Mouse (Mus musculus) neural tube, embryonic 11.5 days (tissue): ENCODE data around the gene Cap1. TPM values are rescaled to one million over a fixed set of nuclear protein-coding genes. Genes with fewer than 3 reads are reported as not detected.

ENCODE experiments used
- ATAC-seq: fragments of 200-750 bp; cut with Nextera tagmentation; 2 replicates; pipeline ENCODE4 v1.8.0; 2017; ENCODE audit warnings: moderate number of reproducible peaks, mild to moderate bottlenecking, moderate TSS enrichment, moderate library complexity; ENCODE audit not compliant: insufficient read depth, low FRiP score, low TSS enrichment
- DNase-seq: peaks from one replicate; pipeline ENCODE4 v3.0.0-alpha.2; 2015; ENCODE audit warnings: low spot score
- H3K27ac ChIP-seq: fragments of 300-500 bp; sonication (generic); 2 replicates; pipeline ENCODE4 v1.5.1; 2014; ENCODE audit warnings: low read depth, mild to moderate bottlenecking, low read length
- H3K27me3 ChIP-seq: fragments of 300-500 bp; sonication (generic); 2 replicates; pipeline ENCODE4 v1.6.1; 2014; ENCODE audit warnings: mild to moderate bottlenecking, low read length, mixed read lengths; ENCODE audit not compliant: control insufficient read depth, insufficient read depth
- H3K36me3 ChIP-seq: fragments of 300-500 bp; sonication (generic); 2 replicates; pipeline ENCODE4 v1.6.1; 2014; ENCODE audit warnings: mild to moderate bottlenecking, low read length, moderate library complexity, mixed read lengths; ENCODE audit not compliant: control insufficient read depth, insufficient read depth
- H3K4me1 ChIP-seq: fragments of 300-500 bp; sonication (generic); 2 replicates; pipeline ENCODE4 v1.6.1; 2014; ENCODE audit warnings: low read length, mixed read lengths; ENCODE audit not compliant: control insufficient read depth, insufficient read depth
- H3K4me2 ChIP-seq: fragments of 300-500 bp; sonication (generic); 2 replicates; pipeline ENCODE4 v1.6.1; 2014; ENCODE audit warnings: low read depth, mild to moderate bottlenecking, moderate library complexity
- H3K4me3 ChIP-seq: fragments of 300-500 bp; sonication (generic); 2 replicates; pipeline ENCODE4 v1.5.1; 2014; ENCODE audit warnings: low read depth, low read length
- H3K9ac ChIP-seq: fragments of 300-500 bp; sonication (generic); 2 replicates; pipeline ENCODE4 v1.6.1; 2014; ENCODE audit warnings: mild to moderate bottlenecking, low read length
- H3K9me3 ChIP-seq: fragments of 300-500 bp; sonication (generic); 2 replicates; pipeline ENCODE4 v1.6.1; 2016; ENCODE audit warnings: low read length; ENCODE audit not compliant: control insufficient read depth
- WGBS: fragments of 180-500 bp; shearing (Covaris S2); extraction: QIAGEN DNeasy Blood & Tissue Kit; methylation state at CpG from one replicate; pipeline ENCODE4 v1.1.7; 2014; 5-methylcytosine and 5-hydroxymethylcytosine counted together
- polyA plus RNA-seq: library from polyadenylated mRNA; unstranded; fragments of >200 nt; fragmentation: Nextera tagmentation; extraction: Ambion mirVana; gene quantifications from 2 replicates; pipeline ENCODE4 v1.2.1, GENCODE M21; 2014

Gene Cap1
- polyA plus RNA-seq, 1 experiment from 2014 or later, result 73.6 TPM

DNA sequence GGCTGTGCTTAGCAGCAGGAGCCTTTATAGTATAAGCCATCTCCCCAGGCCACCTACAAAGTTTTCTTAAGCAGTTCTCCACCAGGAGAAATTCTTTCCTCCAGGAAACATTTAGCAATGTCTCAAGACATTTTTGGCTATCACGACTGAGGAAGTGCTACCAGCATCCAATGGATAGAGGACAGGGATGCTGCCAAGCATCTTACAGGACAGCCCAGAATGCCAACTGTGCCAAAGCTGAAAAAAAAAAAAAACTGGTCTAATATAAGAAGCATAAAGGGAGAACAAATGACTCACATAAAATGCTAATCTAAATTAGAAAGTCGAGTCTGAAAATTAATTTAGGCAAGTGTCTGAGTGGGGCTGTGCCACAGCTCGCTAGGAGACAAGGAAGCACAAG lies 3.3 kb downstream of the Cap1 start:
- H3K27ac ChIP-seq, result no peak overlapping the region
- peaks cover 7% of the 10 kb centered on the region; the same call in 1 of the 2 replicates for H3K4me1 ChIP-seq
- WGBS, result 84% methylated on average over 3 of the region's 3 CpGs

DNA sequence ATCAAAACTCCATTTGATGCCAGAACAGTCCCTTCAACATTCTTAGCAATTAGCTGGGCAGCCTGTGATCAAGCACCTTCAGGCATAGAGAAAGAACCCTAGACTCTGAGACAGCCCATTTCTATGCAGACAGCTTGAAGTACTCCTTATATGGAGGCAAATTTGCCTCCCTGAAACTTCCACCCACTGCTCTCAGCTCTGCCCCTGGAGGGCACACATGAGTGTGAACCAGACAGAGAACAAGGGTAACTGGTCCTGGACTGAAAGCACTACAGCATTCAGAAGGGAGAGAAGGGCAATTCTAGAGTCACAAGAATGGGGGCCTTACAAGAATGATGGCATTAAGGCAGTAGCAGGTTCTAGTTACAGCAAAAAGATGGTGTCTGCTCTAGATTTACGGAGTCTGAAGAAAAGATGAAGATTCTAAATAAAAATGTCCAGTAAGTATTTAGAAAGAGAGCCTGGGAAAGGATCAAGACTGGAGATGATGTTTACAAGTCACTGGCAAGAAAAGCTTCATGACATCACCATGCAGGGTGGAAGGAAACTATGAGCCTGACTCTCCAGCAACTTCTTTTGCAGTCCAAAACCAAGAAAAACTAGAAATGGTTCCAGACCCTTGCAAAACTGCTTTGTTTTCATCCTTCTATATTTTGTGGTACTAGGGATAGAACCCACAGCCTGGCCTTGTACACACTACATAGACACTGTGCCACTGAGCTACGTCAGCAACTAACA lies 7.4 kb downstream of the Cap1 start:
- Histone ChIP-seq H3K9me3 (no peaks in the 10 kb centered on the region), H3K9ac (no peak overlapping the region), H3K27me3 (no peaks in the 10 kb centered on the region), H3K36me3 (no peaks in the 10 kb centered on the region), H3K4me2 (no peak overlapping the region), H3K27ac (no peak overlapping the region), H3K4me3 (no peak overlapping the region), H3K4me1 (no peaks in the 10 kb centered on the region)
- DNase-seq, result no peak
- WGBS, result 94% methylated on average over 2 of the region's 2 CpGs
- ATAC-seq, result no peak

More for the DNA sequence above, 3.3 kb downstream of the Cap1 start:
- DNase-seq (no peak), ATAC-seq (no peak)
- no peaks in the 10 kb centered on the region for H3K9me3 ChIP-seq
- H3K27me3 ChIP-seq, result no peaks in the 10 kb centered on the region
- no peaks in the 10 kb centered on the region for H3K36me3 ChIP-seq
- no peak overlapping the region for H3K4me3 ChIP-seq
- H3K4me2 ChIP-seq, result no peak overlapping the region
- H3K9ac ChIP-seq, result no peak overlapping the region

DNA sequence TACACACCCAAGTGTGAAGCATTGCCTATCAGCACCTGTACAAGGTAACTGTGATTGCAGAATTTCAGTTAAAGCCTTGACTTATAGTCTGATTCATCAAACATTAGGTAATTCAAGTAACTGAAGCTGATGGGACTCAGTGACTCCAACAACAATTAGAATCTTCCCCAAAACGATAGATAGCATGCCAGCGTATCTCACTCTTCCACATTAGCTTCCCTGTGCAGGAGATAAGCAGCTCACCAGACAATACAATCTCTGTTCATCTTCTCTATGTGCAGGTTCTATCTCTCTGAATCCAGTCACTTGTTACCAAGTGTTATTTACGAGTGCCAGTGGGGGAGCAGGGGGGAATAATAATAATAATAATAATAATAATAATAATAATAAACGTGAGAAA lies 12.3 kb downstream of the Cap1 start:
- H3K9ac ChIP-seq, result no peak overlapping the region
- 89% methylated on average over 4 of the region's 4 CpGs for WGBS
- no peaks in the 10 kb centered on the region for H3K9me3 ChIP-seq
- 0 out of 2 replicates have a peak, but pooled peaks cover 3% of the 10 kb centered on the region for H3K36me3 ChIP-seq
- no peaks in the 10 kb centered on the region for H3K4me1 ChIP-seq
- H3K27me3 ChIP-seq, result no peaks in the 10 kb centered on the region
- no peak overlapping the region for H3K27ac ChIP-seq
- H3K4me3 ChIP-seq, result no peak overlapping the region
- ATAC-seq (no peak), DNase-seq (no peak)
- H3K4me2 ChIP-seq, result no peak overlapping the region

DNA sequence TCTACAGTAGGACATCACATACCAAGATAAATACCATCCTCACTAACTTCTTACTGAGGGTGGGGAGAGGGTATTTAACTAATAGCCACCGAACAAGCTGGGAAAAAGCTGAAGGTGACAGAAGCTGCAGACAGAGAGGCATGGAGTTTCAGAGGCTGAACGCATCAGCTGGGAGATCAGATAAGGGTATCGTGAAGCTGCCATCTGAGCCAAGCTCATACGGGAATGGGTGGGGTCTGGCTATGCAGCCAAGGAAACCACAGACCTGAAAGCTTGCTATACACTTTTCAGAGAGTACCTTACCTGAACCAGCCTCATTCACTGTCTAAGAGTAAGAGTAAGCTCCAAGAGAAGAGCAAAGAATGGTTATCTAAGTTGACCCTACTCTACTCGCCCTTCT lies 12.9 kb downstream of the Cap1 start:
- Histone ChIP-seq H3K4me3 (no peak overlapping the region), H3K4me1 (no peaks in the 10 kb centered on the region), H3K9me3 (no peaks in the 10 kb centered on the region), H3K4me2 (no peak overlapping the region), H3K36me3 (0 out of 2 replicates have a peak, but pooled peaks cover 3% of the 10 kb centered on the region), H3K9ac (no peak overlapping the region), H3K27ac (no peak overlapping the region), H3K27me3 (no peaks in the 10 kb centered on the region)
- ATAC-seq (no peak), DNase-seq (no peak)
- WGBS, result 84% methylated on average over 5 of the region's 5 CpGs

DNA sequence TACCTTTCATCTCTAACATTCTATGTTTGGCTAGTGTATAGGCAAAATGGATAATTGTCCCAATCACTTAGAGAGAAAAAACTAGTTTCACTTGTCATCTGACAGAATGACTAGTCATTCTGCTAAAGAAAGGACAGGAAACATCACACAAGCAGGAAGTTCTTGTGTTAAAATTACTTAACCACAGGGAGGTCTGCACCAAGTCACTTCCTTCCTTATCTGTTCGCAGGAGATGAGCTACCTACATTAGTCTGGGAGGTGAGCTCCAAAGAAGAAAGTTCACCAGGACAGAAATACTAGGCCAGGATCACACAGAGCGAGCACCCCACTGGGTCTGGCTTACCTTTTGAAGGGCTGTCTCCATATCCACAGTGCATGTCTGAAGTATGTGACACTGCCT lies 13.9 kb downstream of the Cap1 start:
- WGBS, result 87% methylated on average over 2 of the region's 2 CpGs
- no peak overlapping the region for H3K27ac ChIP-seq
- no peaks in the 10 kb centered on the region for H3K9me3 ChIP-seq
- H3K36me3 ChIP-seq, result 0 out of 2 replicates have a peak, but pooled peaks cover 3% of the 10 kb centered on the region
- DNase-seq, result no peak
- no peak overlapping the region for H3K4me3 ChIP-seq
- no peaks in the 10 kb centered on the region for H3K4me1 ChIP-seq
- H3K27me3 ChIP-seq, result no peaks in the 10 kb centered on the region
- H3K4me2 ChIP-seq, result no peak overlapping the region
- H3K9ac ChIP-seq, result no peak overlapping the region
- ATAC-seq, result no peak

DNA sequence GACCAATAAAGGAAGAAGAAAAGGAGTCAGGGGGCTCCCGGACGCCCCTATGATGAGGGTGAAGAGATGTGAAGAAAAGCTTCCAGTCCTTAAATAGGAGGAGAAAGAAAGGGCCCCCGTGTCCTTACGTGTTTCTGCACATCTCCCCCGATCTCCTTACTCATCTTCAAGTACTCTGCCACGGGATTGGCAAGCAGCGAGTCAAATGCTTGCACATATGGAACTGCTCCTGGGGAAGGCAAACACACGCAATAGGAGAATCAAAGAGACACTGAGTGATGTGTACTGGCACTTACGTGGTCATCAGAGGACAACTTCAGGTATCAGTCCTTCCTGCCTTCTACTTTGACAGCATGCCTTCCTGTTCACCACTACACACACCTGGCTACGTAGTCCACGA lies 14.6 kb downstream of the Cap1 start:
- DNase-seq (no peak), ATAC-seq (no peak)
- Histone ChIP-seq H3K4me3 (no peak overlapping the region), H3K27ac (no peak overlapping the region), H3K4me2 (no peak overlapping the region), H3K9me3 (no peaks in the 10 kb centered on the region), H3K9ac (no peak overlapping the region), H3K4me1 (no peaks in the 10 kb centered on the region), H3K27me3 (no peaks in the 10 kb centered on the region), H3K36me3 (0 out of 2 replicates have a peak, but pooled peaks cover 3% of the 10 kb centered on the region)
- 91% methylated on average over 11 of the region's 11 CpGs for WGBS

DNA sequence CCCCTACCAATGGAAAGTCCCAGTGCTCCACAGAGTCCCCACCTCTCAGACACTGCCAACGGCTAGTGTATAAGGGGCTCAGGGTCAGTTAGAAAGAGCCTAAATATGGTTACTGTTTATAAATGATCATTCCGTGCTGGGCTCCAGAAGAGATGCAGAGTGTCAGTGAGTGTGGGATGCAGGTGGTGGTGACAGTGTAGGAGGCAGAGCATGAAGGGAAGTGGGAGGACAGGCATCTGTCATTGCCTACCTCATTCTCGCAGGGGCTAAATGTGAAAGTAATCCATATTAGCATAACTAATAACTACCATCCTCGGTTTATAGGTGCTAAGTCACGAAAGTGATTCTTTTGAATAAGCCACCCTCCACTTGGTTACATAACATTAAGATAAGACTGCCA lies 15.1 kb downstream of the Cap1 start:
- Histone ChIP-seq H3K36me3 (0 out of 2 replicates have a peak, but pooled peaks cover 3% of the 10 kb centered on the region), H3K4me2 (no peak overlapping the region), H3K9ac (no peak overlapping the region), H3K27me3 (no peaks in the 10 kb centered on the region), H3K9me3 (no peaks in the 10 kb centered on the region), H3K4me3 (no peak overlapping the region), H3K4me1 (no peaks in the 10 kb centered on the region), H3K27ac (no peak overlapping the region)
- WGBS, result 90% methylated on average over 5 of the region's 5 CpGs
- ATAC-seq (no peak), DNase-seq (no peak)

DNA sequence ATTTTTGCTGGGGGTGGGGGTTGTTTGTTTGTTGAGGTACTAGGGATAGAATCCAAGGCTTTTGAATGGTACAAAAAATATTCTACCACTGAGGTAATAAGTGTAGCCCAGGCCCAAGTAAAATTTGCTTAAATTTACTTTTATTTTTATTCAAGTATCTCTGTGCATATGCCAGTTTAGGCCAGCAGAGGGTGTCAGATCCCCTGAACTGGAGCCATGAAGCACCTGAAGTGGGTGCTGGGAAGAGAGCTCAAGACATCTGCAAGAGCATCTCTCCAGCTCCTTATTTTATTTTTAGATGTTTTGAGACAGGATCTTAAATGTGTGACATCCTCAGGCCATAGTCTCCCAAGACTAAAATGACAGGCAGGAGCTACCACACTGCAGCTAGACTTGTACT lies 15.8 kb downstream of the Cap1 start:
- no peak for DNase-seq
- Histone ChIP-seq H3K4me1 (no peaks in the 10 kb centered on the region), H3K36me3 (0 out of 2 replicates have a peak, but pooled peaks cover 3% of the 10 kb centered on the region)

DNA sequence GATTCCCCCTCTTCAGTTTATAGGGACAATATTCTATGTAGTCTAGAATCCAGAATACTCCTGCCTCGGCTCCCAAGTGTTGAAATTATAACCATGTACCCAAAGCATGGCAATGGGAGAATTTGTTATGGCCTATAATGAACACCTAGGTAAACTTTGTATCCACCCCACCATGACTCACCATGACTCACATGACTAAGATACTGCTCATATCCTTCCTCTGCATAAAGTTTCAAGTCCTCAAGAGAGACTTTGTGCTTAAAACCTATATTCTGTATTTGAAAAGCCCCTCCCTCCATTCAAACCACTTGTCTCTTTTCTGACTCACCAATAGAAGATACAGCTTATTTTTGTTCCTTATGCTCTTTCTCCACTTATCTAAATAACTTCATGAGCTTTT lies 17.8 kb downstream of the Cap1 start:
- no peak for DNase-seq
- 87% methylated on average over 1 of the region's 1 CpGs for WGBS
- no peaks in the 10 kb centered on the region for H3K9me3 ChIP-seq

More for the DNA sequence above, 15.8 kb downstream of the Cap1 start:
- Histone ChIP-seq H3K4me2 (no peak overlapping the region), H3K27me3 (no peaks in the 10 kb centered on the region), H3K27ac (no peak overlapping the region), H3K9ac (no peak overlapping the region), H3K4me3 (no peak overlapping the region), H3K9me3 (no peaks in the 10 kb centered on the region)
- no peak for ATAC-seq

More for the DNA sequence above, 17.8 kb downstream of the Cap1 start:
- H3K36me3 ChIP-seq, result peaks cover 3% of the 10 kb centered on the region; the same call in 1 of the 2 replicates
- no peak overlapping the region for H3K9ac ChIP-seq
- H3K4me1 ChIP-seq, result no peaks in the 10 kb centered on the region
- no peak for ATAC-seq
- H3K27ac ChIP-seq, result no peak overlapping the region
- H3K27me3 ChIP-seq, result no peaks in the 10 kb centered on the region
- no peak overlapping the region for H3K4me2 ChIP-seq
- H3K4me3 ChIP-seq, result no peak overlapping the region
